Mouse (Mus musculus): ENCODE results near the gene Abi3. TPM values are rescaled to one million over a fixed set of nuclear protein-coding genes. Genes with fewer than 3 reads are reported as not detected.
"Not testable (repeated sequence)": the region's sequence is repeated elsewhere in the genome, so short reads cannot be mapped to it uniquely, and the experiment has no call there.

Gene Abi3
- polyA plus RNA-seq (2014; fragmentation: Nextera tagmentation; extraction: Ambion mirVana): 1.6 and 1.9 TPM in 2 replicates

GRCm38 (mm10) chr11:95842074-95842681, at the start of gene Abi3:
TSS of gene Abi3 (minus strand) at chr11:95842476.
- no peak for DNase-seq (ENCODE audit: low spot score)
- ATAC-seq (ENCODE audit: low FRiP score): no peak
- Histone ChIP-seq H3K4me1 (replicated peaks; ENCODE audit: control insufficient read depth, insufficient read depth, low read length) (no peaks in the 10 kb centered on the region), H3K9ac (no peak within 1 kb of the TSS), H3K36me3 (replicated peaks; ENCODE audit: control insufficient read depth, insufficient read depth) (no peaks in the 10 kb centered on the region), H3K9me3 (ENCODE audit: control insufficient read depth, low read length) (no peaks in the 10 kb centered on the region), H3K27me3 (ENCODE audit: control insufficient read depth, insufficient read depth, low read length) (peaks cover 3% of the 10 kb centered on the region; the same call in 1 of the 2 replicates), H3K4me2 (replicated peaks) (peak within 1 kb of the TSS; percentile 15), H3K27ac (no peak within 1 kb of the TSS), H3K4me3 (replicated peaks; ENCODE audit: low read length) (no peak within 1 kb of the TSS; the same call in 1 of the 2 replicates)
- WGBS: 15% methylated on average over 11 of the region's 11 CpGs

- Histone ChIP-seq H3K4me3 (replicated peaks; ENCODE audit: low read length) (no peak overlapping the region), H3K9me3 (ENCODE audit: control insufficient read depth, low read length) (no peaks in the 10 kb centered on the region), H3K9ac (no peak overlapping the region), H3K27ac (no peak overlapping the region), H3K4me2 (replicated peaks) (no peak overlapping the region), H3K27me3 (ENCODE audit: control insufficient read depth, insufficient read depth, low read length) (no peaks in the 10 kb centered on the region), H3K4me1 (replicated peaks; ENCODE audit: control insufficient read depth, insufficient read depth, low read length) (no peaks in the 10 kb centered on the region), H3K36me3 (replicated peaks; ENCODE audit: control insufficient read depth, insufficient read depth) (no peaks in the 10 kb centered on the region)
- DNase-seq (ENCODE audit: low spot score): no peak
- 65% methylated on average over 2 of the region's 2 CpGs for WGBS
- no peak for ATAC-seq (ENCODE audit: low FRiP score)
These were observed 48.3 kb upstream of the Abi3 start for GRCm38 (mm10) chr11:95890462-95891051.

DNA sequence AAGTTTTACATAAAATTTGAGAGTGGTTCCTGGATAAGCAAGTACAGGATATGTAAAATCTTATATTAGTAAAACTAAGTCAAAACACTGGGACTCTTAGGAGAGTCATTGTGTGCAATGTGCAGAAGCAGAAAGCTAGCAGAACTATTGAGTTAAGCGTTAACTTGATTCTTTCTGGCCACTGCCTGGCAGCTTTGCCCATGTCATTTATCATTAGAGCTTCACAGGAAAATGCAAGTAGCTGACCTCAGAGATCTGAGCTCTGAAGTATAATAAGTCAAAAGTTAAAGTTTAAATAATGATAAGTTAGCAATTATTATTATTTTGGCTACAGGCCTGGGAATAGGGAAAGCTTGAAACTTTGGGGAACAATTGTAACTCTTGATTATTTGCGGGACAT, 37.6 kb upstream of the Abi3 start:
- H3K9me3 ChIP-seq (ENCODE audit: control insufficient read depth, low read length); H3K4me2 ChIP-seq (replicated peaks); H3K4me1 ChIP-seq (replicated peaks; ENCODE audit: control insufficient read depth, insufficient read depth, low read length); H3K36me3 ChIP-seq (replicated peaks; ENCODE audit: control insufficient read depth, insufficient read depth); H3K27ac ChIP-seq; H3K4me3 ChIP-seq (replicated peaks; ENCODE audit: low read length); DNase-seq (ENCODE audit: low spot score); H3K9ac ChIP-seq; H3K27me3 ChIP-seq (ENCODE audit: control insufficient read depth, insufficient read depth, low read length); ATAC-seq (ENCODE audit: low FRiP score): not testable (repeated sequence)
- WGBS: 74% methylated on average over 2 of the region's 2 CpGs

- Histone ChIP-seq H3K27me3 (ENCODE audit: control insufficient read depth, insufficient read depth, low read length) (no peaks in the 10 kb centered on the region), H3K9ac (no peak overlapping the region), H3K9me3 (ENCODE audit: control insufficient read depth, low read length) (no peaks in the 10 kb centered on the region), H3K4me1 (replicated peaks; ENCODE audit: control insufficient read depth, insufficient read depth, low read length) (no peaks in the 10 kb centered on the region), H3K4me2 (replicated peaks) (peak overlapping the region; percentile 19; the same call in 1 of the 2 replicates), H3K4me3 (replicated peaks; ENCODE audit: low read length) (no peak overlapping the region), H3K36me3 (replicated peaks; ENCODE audit: control insufficient read depth, insufficient read depth) (no peaks in the 10 kb centered on the region), H3K27ac (no peak overlapping the region)
- DNase-seq (ENCODE audit: low spot score) (peak; percentile 76), ATAC-seq (ENCODE audit: low FRiP score) (no peak)
- WGBS: 27% methylated on average over 7 of the region's 7 CpGs
These were observed 34.0 kb upstream of the Abi3 start for GRCm38 (mm10) chr11:95876296-95876695.

GRCm38 (mm10) chr11:95875804-95876203, 33.5 kb upstream of the Abi3 start:
- H3K4me3 ChIP-seq (replicated peaks; ENCODE audit: low read length): no peak overlapping the region
- DNase-seq (ENCODE audit: low spot score): no peak

DNA sequence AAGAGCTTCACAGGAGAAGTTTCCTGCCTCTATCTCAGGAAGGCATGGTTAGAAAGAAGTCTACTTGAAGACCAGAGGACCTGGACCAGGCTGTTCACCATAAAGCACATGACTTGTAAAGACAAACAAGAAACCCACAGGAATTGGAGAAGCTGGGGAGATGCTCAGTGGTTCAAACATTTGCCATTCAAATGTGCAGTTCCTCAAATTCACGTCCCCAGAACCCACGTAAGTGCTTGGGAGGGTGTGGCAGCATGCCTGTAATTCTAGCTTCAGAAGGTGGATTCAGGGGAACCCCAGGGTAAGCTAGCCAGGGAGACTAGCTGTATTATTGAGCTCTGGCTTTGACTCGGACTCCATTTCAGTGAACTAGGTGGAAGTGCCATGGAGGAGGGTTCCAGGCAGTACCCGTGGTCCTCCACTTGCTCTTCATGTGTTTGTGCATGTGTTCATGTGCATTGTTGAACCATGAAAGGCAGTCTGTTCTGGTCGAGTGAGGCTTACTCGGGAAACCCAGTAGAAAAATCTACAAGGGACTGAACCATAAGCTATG, 27.7 kb upstream of the Abi3 start:
- no peak overlapping the region for H3K4me3 ChIP-seq (replicated peaks; ENCODE audit: low read length)
- H3K9ac ChIP-seq: no peak overlapping the region
- H3K9me3 ChIP-seq (ENCODE audit: control insufficient read depth, low read length): no peaks in the 10 kb centered on the region
- no peak for ATAC-seq (ENCODE audit: low FRiP score)
- H3K4me2 ChIP-seq (replicated peaks): no peak overlapping the region
- H3K4me1 ChIP-seq (replicated peaks; ENCODE audit: control insufficient read depth, insufficient read depth, low read length): no peaks in the 10 kb centered on the region
- DNase-seq (ENCODE audit: low spot score): no peak
- H3K36me3 ChIP-seq (replicated peaks; ENCODE audit: control insufficient read depth, insufficient read depth): no peaks in the 10 kb centered on the region
- no peaks in the 10 kb centered on the region for H3K27me3 ChIP-seq (ENCODE audit: control insufficient read depth, insufficient read depth, low read length)
- no peak overlapping the region for H3K27ac ChIP-seq
- 75% methylated on average over 6 of the region's 6 CpGs for WGBS

More at GRCm38 (mm10) chr11:95875804-95876203, 33.5 kb upstream of the Abi3 start:
- Histone ChIP-seq H3K36me3 (replicated peaks; ENCODE audit: control insufficient read depth, insufficient read depth) (no peaks in the 10 kb centered on the region), H3K27ac (no peak overlapping the region), H3K4me1 (replicated peaks; ENCODE audit: control insufficient read depth, insufficient read depth, low read length) (no peaks in the 10 kb centered on the region), H3K4me2 (replicated peaks) (peak overlapping the region; percentile 19; the same call in 1 of the 2 replicates), H3K27me3 (ENCODE audit: control insufficient read depth, insufficient read depth, low read length) (no peaks in the 10 kb centered on the region), H3K9me3 (ENCODE audit: control insufficient read depth, low read length) (no peaks in the 10 kb centered on the region), H3K9ac (no peak overlapping the region)
- no peak for ATAC-seq (ENCODE audit: low FRiP score)
- WGBS: 25% methylated on average over 9 of the region's 9 CpGs

- Histone ChIP-seq H3K9me3 (ENCODE audit: control insufficient read depth, low read length) (no peaks in the 10 kb centered on the region), H3K27ac (no peak overlapping the region), H3K4me3 (replicated peaks; ENCODE audit: low read length) (no peak overlapping the region), H3K27me3 (ENCODE audit: control insufficient read depth, insufficient read depth, low read length) (no peaks in the 10 kb centered on the region), H3K4me2 (replicated peaks) (no peak overlapping the region), H3K9ac (no peak overlapping the region), H3K4me1 (replicated peaks; ENCODE audit: control insufficient read depth, insufficient read depth, low read length) (no peaks in the 10 kb centered on the region), H3K36me3 (replicated peaks; ENCODE audit: control insufficient read depth, insufficient read depth) (no peaks in the 10 kb centered on the region)
- ATAC-seq (ENCODE audit: low FRiP score) (no peak), DNase-seq (ENCODE audit: low spot score) (no peak)
- 84% methylated on average over 4 of the region's 4 CpGs for WGBS
These were observed 27.2 kb upstream of the Abi3 start for GRCm38 (mm10) chr11:95869442-95869841.

- Histone ChIP-seq H3K4me1 (replicated peaks; ENCODE audit: control insufficient read depth, insufficient read depth, low read length) (0 out of 2 replicates have a peak, but pooled peaks cover 11% of the 10 kb centered on the region), H3K4me2 (replicated peaks) (no peak overlapping the region), H3K9me3 (ENCODE audit: control insufficient read depth, low read length) (no peaks in the 10 kb centered on the region), H3K27ac (no peak overlapping the region), H3K27me3 (ENCODE audit: control insufficient read depth, insufficient read depth, low read length) (no peaks in the 10 kb centered on the region), H3K9ac (no peak overlapping the region), H3K36me3 (replicated peaks; ENCODE audit: control insufficient read depth, insufficient read depth) (no peaks in the 10 kb centered on the region), H3K4me3 (replicated peaks; ENCODE audit: low read length) (no peak overlapping the region)
- DNase-seq (ENCODE audit: low spot score) (no peak), ATAC-seq (ENCODE audit: low FRiP score) (no peak)
- 97% methylated on average over 8 of the region's 8 CpGs for WGBS
These were observed 19.1 kb upstream of the Abi3 start for GRCm38 (mm10) chr11:95861397-95861796.

DNA sequence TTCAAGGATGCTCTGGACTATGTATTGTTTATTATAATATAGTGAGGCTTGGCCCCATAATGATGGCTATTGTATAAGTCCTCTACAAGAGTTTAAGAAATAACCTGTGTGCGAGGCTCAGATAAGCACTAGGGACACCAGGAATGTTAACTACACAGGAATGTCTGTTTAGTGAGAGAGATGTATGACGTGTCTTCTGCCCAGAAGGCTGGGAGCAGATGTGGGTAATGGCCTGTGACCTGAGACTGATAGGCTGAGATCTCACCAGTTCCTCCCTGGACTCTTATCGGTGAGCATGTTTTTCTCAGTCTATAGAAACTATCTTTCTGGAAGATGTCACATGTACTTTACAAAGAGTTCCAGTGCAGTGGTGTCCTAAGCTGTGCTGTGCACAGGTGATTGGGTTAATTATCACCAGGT, 17.8 kb upstream of the Abi3 start:
- peak overlapping the region; percentile 60 for H3K9ac ChIP-seq
- WGBS: 35% methylated on average over 3 of the region's 3 CpGs

More for the DNA sequence above, 17.8 kb upstream of the Abi3 start:
- ATAC-seq (ENCODE audit: low FRiP score) (no peak), DNase-seq (ENCODE audit: low spot score) (peak; percentile 26)
- Histone ChIP-seq H3K4me1 (replicated peaks; ENCODE audit: control insufficient read depth, insufficient read depth, low read length) (0 out of 2 replicates have a peak, but pooled peaks cover 11% of the 10 kb centered on the region), H3K27me3 (ENCODE audit: control insufficient read depth, insufficient read depth, low read length) (no peaks in the 10 kb centered on the region), H3K36me3 (replicated peaks; ENCODE audit: control insufficient read depth, insufficient read depth) (no peaks in the 10 kb centered on the region), H3K27ac (no peak overlapping the region), H3K4me3 (replicated peaks; ENCODE audit: low read length) (peak overlapping the region; percentile 49), H3K4me2 (replicated peaks) (peak overlapping the region; percentile 64), H3K9me3 (ENCODE audit: control insufficient read depth, low read length) (no peaks in the 10 kb centered on the region)
